ENCODE assay signal across 14 mouse cellular contexts in genomic region chr7:37413350-37413749, GRCm38 (mm10).
"Had no signal": no experiment of that assay in that cellular context is flagged by ENCODE, and none has a peak within 500 bp of the region (broad histone marks: within the 10 kb centered on the region; RNA-seq: fewer than 3 reads in every experiment).

No protein-coding gene starts in this region.

- H3K4me3 ChIP-seq: kidney, embryonic 15.5 days; limb, embryonic 13.5 days; midbrain, embryonic 10.5 days; myocyte; neural tube, embryonic 15.5 days had no signal

- H3K4me2 ChIP-seq: kidney, embryonic 15.5 days; limb, embryonic 13.5 days; neural tube, embryonic 15.5 days had no signal

- H3K27me3 ChIP-seq: kidney, embryonic 15.5 days; limb, embryonic 13.5 days; neural tube, embryonic 15.5 days had no signal

- H3K4me1 ChIP-seq: kidney, embryonic 15.5 days; limb, embryonic 13.5 days; midbrain, embryonic 10.5 days; neural tube, embryonic 15.5 days had no signal

- DNase-seq: kidney, postnatal 14 days; left cerebral cortex, postnatal 4 days; lung, adult 2 months; lung, postnatal 10 days; lung, postnatal 4 days; midbrain, embryonic 14.5 days; right cerebral cortex, postnatal 25 days had no signal

- H3K9me3 ChIP-seq: kidney, embryonic 15.5 days; limb, embryonic 13.5 days; midbrain, embryonic 10.5 days; neural tube, embryonic 15.5 days had no signal

- H3K27ac ChIP-seq: kidney, embryonic 15.5 days; limb, embryonic 13.5 days; liver, embryonic 14.5 days; midbrain, embryonic 10.5 days; neural tube, embryonic 15.5 days; stomach, postnatal 0 days had no signal

- H3K36me3 ChIP-seq: kidney, embryonic 15.5 days; limb, embryonic 13.5 days; midbrain, embryonic 10.5 days; neural tube, embryonic 15.5 days had no signal

- H3K9ac ChIP-seq: kidney, embryonic 15.5 days; limb, embryonic 13.5 days; liver, embryonic 14.5 days; neural tube, embryonic 15.5 days had no signal
